7 mouse cellular contexts compared by ENCODE assay signal in genomic region chr1:172127487-172127886, GRCm38 (mm10). TPM values are rescaled to one million over a fixed set of nuclear protein-coding genes. Genes with fewer than 3 reads are reported as not detected.
A peak's percentile ranks its signal among the peaks of the same experiment; 100 is the strongest.
DNase-seq lines count a peak whose midpoint lies in the region; ATAC-seq and TF ChIP-seq lines count a peak whose summit lies in the region.

No protein-coding gene starts in this region.

- H3K9ac ChIP-seq in ES-Bruce4 (ENCODE audit: low read depth, poor library complexity, severe bottlenecking) = peak overlapping the region; percentile 87
- H3K9ac ChIP-seq in forebrain, embryonic 16.5 days (replicated peaks; ENCODE audit: low read depth, low read length) = peak overlapping the region; percentile 79

- TF ChIP-seq CTCF in ES-Bruce4 (IDR thresholded peaks at IDR 0.05; ENCODE audit: low read depth, low read length) = no peak
- no peak for TF ChIP-seq CTCF in small intestine, adult 2 months (IDR thresholded peaks at IDR 0.05; ENCODE audit: extremely low read depth, insufficient read length, insufficient replicate concordance, low read depth, low read length)

- H3K36me3 ChIP-seq in ES-Bruce4 (ENCODE audit: control insufficient read depth, insufficient read depth, low read length, poor library complexity, severe bottlenecking) = peaks cover 37% of the 10 kb centered on the region
- peaks cover 28% of the 10 kb centered on the region for H3K36me3 ChIP-seq in forebrain, embryonic 16.5 days (ENCODE audit: control insufficient read depth, insufficient read depth)
- peaks cover 44% of the 10 kb centered on the region for H3K36me3 ChIP-seq in small intestine, adult 2 months (ENCODE audit: control insufficient read depth, insufficient read depth, low read length)

- no peak for ATAC-seq in forebrain, embryonic 16.5 days

- DNase-seq in 3T3-L1 (ENCODE audit: low read depth, low spot score) = peak; percentile 29
- DNase-seq in kidney, postnatal 36 days = peak; percentile 43 to 54
- no peak for DNase-seq in thymus, postnatal 36 days
- no peak for DNase-seq in T-cell, adult 2 months (ENCODE audit: low spot score)

- H3K27ac ChIP-seq in ES-Bruce4 (ENCODE audit: insufficient read depth, low read length) = no peak overlapping the region
- no peak overlapping the region for H3K27ac ChIP-seq in forebrain, embryonic 16.5 days (ENCODE audit: low read length)
- peak overlapping the region; percentile 91 for H3K27ac ChIP-seq in small intestine, adult 2 months (ENCODE audit: insufficient read depth, low read depth, low read length)

- TF ChIP-seq POLR2A in ES-Bruce4 (IDR thresholded peaks at IDR 0.05; ENCODE audit: insufficient read depth, low read length) = no peak
- no peak; the same call in 1 of the 2 replicates for TF ChIP-seq POLR2A in small intestine, adult 2 months (IDR thresholded peaks at IDR 0.05; ENCODE audit: low read depth, low read length)

- WGBS in forebrain, embryonic 16.5 days = 50% methylated on average over 5 of the region's 5 CpGs
- WGBS in small intestine, adult 2 months = 14% methylated on average over 5 of the region's 5 CpGs

- peak overlapping the region; percentile 67 for H3K4me2 ChIP-seq in forebrain, embryonic 16.5 days (ENCODE audit: low read length)

- no peak for TF ChIP-seq EP300 in ES-Bruce4 (IDR thresholded peaks at IDR 0.05; ENCODE audit: insufficient read depth, low read depth, low read length)

- H3K9me3 ChIP-seq in ES-Bruce4 (replicated peaks; ENCODE audit: control insufficient read depth, insufficient read depth, low read length, poor library complexity, severe bottlenecking) = no peaks in the 10 kb centered on the region
- H3K9me3 ChIP-seq in forebrain, embryonic 16.5 days (ENCODE audit: control insufficient read depth, low read length) = no peaks in the 10 kb centered on the region

- H3K4me1 ChIP-seq in ES-Bruce4 (ENCODE audit: control insufficient read depth, insufficient read depth, low read length) = peaks cover 2% of the 10 kb centered on the region
- H3K4me1 ChIP-seq in forebrain, embryonic 16.5 days (replicated peaks; ENCODE audit: control insufficient read depth, insufficient read depth, low read length) = peaks cover 16% of the 10 kb centered on the region
- H3K4me1 ChIP-seq in small intestine, adult 2 months (ENCODE audit: control insufficient read depth, insufficient read depth, insufficient read length, low read length) = no peaks in the 10 kb centered on the region; the same call in 1 of the 2 replicates

- H3K4me3 ChIP-seq in ES-Bruce4 (ENCODE audit: low read depth, low read length) = peak overlapping the region; percentile 97
- H3K4me3 ChIP-seq in forebrain, embryonic 16.5 days (replicated peaks; ENCODE audit: low read length) = peak overlapping the region; percentile 77
- peak overlapping the region; percentile 53 for H3K4me3 ChIP-seq in small intestine, adult 2 months (ENCODE audit: low read depth, low read length)

- no peaks in the 10 kb centered on the region for H3K27me3 ChIP-seq in ES-Bruce4 (ENCODE audit: control insufficient read depth, insufficient read depth, low read length, poor library complexity, severe bottlenecking)
- no peaks in the 10 kb centered on the region for H3K27me3 ChIP-seq in forebrain, embryonic 16.5 days (replicated peaks; ENCODE audit: control insufficient read depth, insufficient read depth, low read length)
- no peaks in the 10 kb centered on the region for H3K27me3 ChIP-seq in small intestine, adult 2 months (ENCODE audit: control insufficient read depth, insufficient read depth, low read length)

RNA-seq across cellular contexts. Expression of gene Pex19, which starts 0.9 kb away (rescaled TPM):
- polyA plus RNA-seq in ES-Bruce4 (2011; ENCODE audit: insufficient read depth, insufficient read length, low read depth, missing spikeins) = 82.0 and 83.8 TPM in 2 replicates
- polyA plus RNA-seq in forebrain, embryonic 16.5 days (2015; fragmentation: Nextera tagmentation; extraction: Ambion mirVana) = 155 and 157 TPM in 2 replicates
- 40.5 and 55.1 TPM in 2 replicates for polyA plus RNA-seq in small intestine, adult 2 months (2012; rRNA removed)

RNA-seq across cellular contexts. Expression of gene Dcaf8, which starts 20.4 kb away (rescaled TPM):
- polyA plus RNA-seq in ES-Bruce4 (2011; ENCODE audit: insufficient read depth, insufficient read length, low read depth, missing spikeins) = 98.6 and 103 TPM in 2 replicates
- polyA plus RNA-seq in forebrain, embryonic 16.5 days (2015; fragmentation: Nextera tagmentation; extraction: Ambion mirVana) = 106 and 107 TPM in 2 replicates
- polyA plus RNA-seq in small intestine, adult 2 months (2012; rRNA removed) = 14.6 and 26.7 TPM in 2 replicates

RNA-seq across cellular contexts. Expression of gene Ncstn, which starts 44.9 kb away (rescaled TPM):
- 54.2 and 56.2 TPM in 2 replicates for polyA plus RNA-seq in ES-Bruce4 (2011; ENCODE audit: insufficient read depth, insufficient read length, low read depth, missing spikeins)
- polyA plus RNA-seq in forebrain, embryonic 16.5 days (2015; fragmentation: Nextera tagmentation; extraction: Ambion mirVana) = 108 and 112 TPM in 2 replicates
- 46.4 and 118 TPM in 2 replicates for polyA plus RNA-seq in small intestine, adult 2 months (2012; rRNA removed)

RNA-seq across cellular contexts. Expression of gene Copa, which starts 45.2 kb away (rescaled TPM):
- 161 and 163 TPM in 2 replicates for polyA plus RNA-seq in ES-Bruce4 (2011; ENCODE audit: insufficient read depth, insufficient read length, low read depth, missing spikeins)
- 235 and 242 TPM in 2 replicates for polyA plus RNA-seq in forebrain, embryonic 16.5 days (2015; fragmentation: Nextera tagmentation; extraction: Ambion mirVana)
- 25.0 and 46.0 TPM in 2 replicates for polyA plus RNA-seq in small intestine, adult 2 months (2012; rRNA removed)

Comparison
In these comparisons a context has a peak if more than half of its experiments do, and no peak if none do; other contexts are left out.
1. DNase-seq: peak in 3T3-L1 (single experiment) and kidney, postnatal 36 days (2 of 2); none in thymus, postnatal 36 days (0 of 2) and T-cell, adult 2 months (single experiment).
2. Peak in every context shown above with its lines, with median percentiles within 50 percentile points of each other: H3K4me3 ChIP-seq.